Mouse (Mus musculus) MEL (cell line): Measurements from ENCODE around the gene Msmp.

ENCODE experiments used
- CTCF ChIP-seq, 3 experiments: IDR thresholded peaks in 2 of 3; conservative IDR thresholded peaks in 1 of 3; 2 replicates each; pipeline ENCODE4 v1.5.1; 2011 to 2012; ENCODE audit warnings: low read length in 3 of 3, low read depth in 2 of 3, mild to moderate bottlenecking in 2 of 3, improper control_type of control experiment in 1 of 3, inconsistent platforms in 1 of 3, mixed read lengths in 1 of 3, moderate library complexity in 1 of 3; ENCODE audit not compliant: control insufficient read depth in 1 of 3, insufficient read depth in 1 of 3, poor library complexity in 1 of 3, severe bottlenecking in 1 of 3
- EP300 ChIP-seq, 2 experiments: IDR thresholded peaks; 2 replicates each; pipeline ENCODE4 v1.6.1; 2011; ENCODE audit warnings: improper control_type of control experiment in 2 of 2, low read length in 2 of 2, low read depth in 1 of 2, mild to moderate bottlenecking in 1 of 2
- GATA1 ChIP-seq: IDR thresholded peaks from 2 replicates; pipeline ENCODE4 v1.6.1; 2011; ENCODE audit warnings: low read depth, low read length, improper control_type of control experiment
- RAD21 ChIP-seq: IDR thresholded peaks from 2 replicates; pipeline ENCODE4 v1.6.1; 2011; ENCODE audit warnings: mild to moderate bottlenecking, low read depth, low read length, improper control_type of control experiment
- USF2 ChIP-seq, 2 experiments: IDR thresholded peaks; 2 replicates each; pipeline ENCODE4 v1.6.1; 2011 to 2012; ENCODE audit warnings: improper control_type of control experiment in 2 of 2, low read length in 2 of 2, borderline replicate concordance in 1 of 2, inconsistent platforms in 1 of 2, low read depth in 1 of 2, mild to moderate bottlenecking in 1 of 2; ENCODE audit not compliant: insufficient read depth in 1 of 2

DNA sequence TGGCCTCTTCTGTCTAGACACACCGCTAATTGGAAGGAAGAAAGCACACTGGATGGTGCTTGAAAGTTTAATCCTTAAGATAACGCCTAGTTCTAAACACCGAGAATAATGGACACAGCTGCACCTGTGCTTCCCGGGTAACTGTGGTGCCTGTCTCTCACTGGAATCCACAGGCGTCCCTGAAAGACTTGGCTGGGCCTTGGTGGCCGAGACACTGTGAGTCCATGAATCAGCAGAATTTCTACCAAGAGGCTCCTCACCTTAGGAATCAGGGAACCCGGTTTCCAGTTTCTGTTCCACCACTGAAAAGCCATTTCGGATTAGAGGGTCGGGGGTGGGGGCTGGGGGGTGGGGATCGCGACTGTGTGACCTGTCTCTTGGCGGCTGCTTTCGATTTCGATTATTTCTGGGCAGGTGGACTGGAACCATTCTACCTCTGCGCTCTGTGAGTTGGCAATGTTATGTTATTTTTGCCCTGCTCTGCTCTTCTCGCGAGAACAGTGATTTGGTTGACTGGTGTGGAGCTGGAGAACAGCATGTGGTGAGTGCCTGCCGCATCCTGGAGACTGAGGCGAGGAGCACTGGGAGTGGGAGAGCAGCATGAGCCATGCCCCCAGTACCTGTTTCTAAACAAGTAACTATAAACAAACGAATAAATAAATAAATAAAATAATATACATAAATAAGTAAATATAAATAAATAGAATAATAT, 45.0 kb upstream of the Msmp start:
- no peak for TF ChIP-seq EP300 (IDR thresholded peaks at IDR 0.05; ENCODE audit: low read depth in 1 of 2, low read length in 2 of 2)
- no peak for TF ChIP-seq GATA1
- no peak for TF ChIP-seq USF2 (IDR thresholded peaks at IDR 0.05; ENCODE audit: borderline replicate concordance in 1 of 2, insufficient read depth in 1 of 2, low read depth in 1 of 2, low read length in 2 of 2)
- no peak for TF ChIP-seq RAD21
- no peak for TF ChIP-seq CTCF (IDR thresholded peaks at IDR 0.05 in 2 of 3, conservative IDR thresholded peaks at IDR 0.05 in 1 of 3; ENCODE audit: control insufficient read depth in 1 of 3, insufficient read depth in 1 of 3, low read depth in 2 of 3, low read length in 3 of 3, poor library complexity in 1 of 3, severe bottlenecking in 1 of 3)
